Mouse (Mus musculus) brain, embryonic 14.5 days (tissue): ENCODE measurements at regions not wholly inside any gene's neighbourhood (a gene's known extent, or its start where the extent isn't known, plus 50 kb on each side); places are given as distances from the start of the nearest gene placed in this dataset.

ENCODE experiments used
- DNase-seq: peaks from one replicate; pipeline ENCODE4 v3.0.0-alpha.2; 2011; ENCODE audit warnings: low read depth
- CTCF ChIP-seq: fragments of 200-500 bp; IDR thresholded peaks from 2 replicates; pipeline ENCODE4 v1.5.1; 2012; ENCODE audit warnings: inconsistent platforms, mild to moderate bottlenecking, moderate library complexity, borderline replicate concordance; ENCODE audit not compliant: insufficient read depth, insufficient read length; ENCODE audit errors: extremely low read depth
- POLR2A ChIP-seq: fragments of 200-500 bp; IDR thresholded peaks from 2 replicates; pipeline ENCODE4 v1.6.1; 2012; ENCODE audit warnings: mild to moderate bottlenecking, inconsistent platforms, borderline replicate concordance; ENCODE audit not compliant: poor library complexity, insufficient read depth, insufficient read length, severe bottlenecking; ENCODE audit errors: extremely low read depth

GRCm38 (mm10) chr12:106955778-106956177 is 532.7 kb upstream of the 3110018I06Rik start:
- no peak for TF ChIP-seq CTCF
- TF ChIP-seq POLR2A: no peak
- peak; percentile 97 for DNase-seq

GRCm38 (mm10) chr12:106956266-106956665 is 532.2 kb upstream of the 3110018I06Rik start:
- TF ChIP-seq POLR2A: no peak
- TF ChIP-seq CTCF: no peak
- DNase-seq: peak; percentile 71

- TF ChIP-seq CTCF (no peak), POLR2A (no peak)
Observed at GRCm38 (mm10) chr12:106961991-106962390, 526.4 kb upstream of the 3110018I06Rik start.

GRCm38 (mm10) chr12:106963762-106964161 is 524.7 kb upstream of the 3110018I06Rik start:
- TF ChIP-seq CTCF: peak; percentile 48; the same call in 1 of the 2 replicates
- TF ChIP-seq POLR2A: no peak
- no peak for DNase-seq

More at GRCm38 (mm10) chr12:106961991-106962390, 526.4 kb upstream of the 3110018I06Rik start:
- DNase-seq: no peak

- TF ChIP-seq CTCF (no peak), POLR2A (no peak)
Observed at GRCm38 (mm10) chr12:106969873-106970272, 518.6 kb upstream of the 3110018I06Rik start.

GRCm38 (mm10) chr12:106992421-106992820 is 496.0 kb upstream of the 3110018I06Rik start:
- TF ChIP-seq CTCF: no peak
- no peak for TF ChIP-seq POLR2A
- no peak for DNase-seq

More at GRCm38 (mm10) chr12:106969873-106970272, 518.6 kb upstream of the 3110018I06Rik start:
- DNase-seq: no peak

- TF ChIP-seq CTCF (no peak), POLR2A (no peak)
- no peak for DNase-seq
Observed at GRCm38 (mm10) chr12:106993011-106993410, 495.4 kb upstream of the 3110018I06Rik start.

- TF ChIP-seq POLR2A (no peak), CTCF (no peak)
- peak; percentile 83 for DNase-seq
Observed at GRCm38 (mm10) chr12:107010995-107011786, 477.2 kb upstream of the 3110018I06Rik start.

- DNase-seq: no peak
- TF ChIP-seq POLR2A: no peak
- no peak for TF ChIP-seq CTCF
Observed at GRCm38 (mm10) chr12:107016801-107017200, 471.6 kb upstream of the 3110018I06Rik start.

GRCm38 (mm10) chr12:107021806-107022205 is 466.6 kb upstream of the 3110018I06Rik start:
- DNase-seq: no peak

GRCm38 (mm10) chr12:107026821-107027220 is 461.6 kb upstream of the 3110018I06Rik start:
- TF ChIP-seq CTCF (no peak), POLR2A (no peak)
- no peak for DNase-seq

More at GRCm38 (mm10) chr12:107021806-107022205, 466.6 kb upstream of the 3110018I06Rik start:
- TF ChIP-seq CTCF: no peak
- TF ChIP-seq POLR2A: no peak
